Mouse (Mus musculus) duodenum, adult 2 months (tissue): ENCODE data around the gene Marco. TPM values are rescaled to one million over a fixed set of nuclear protein-coding genes. Genes with fewer than 3 reads are reported as not detected.

Experiments
- polyA plus RNA-seq: library from polyadenylated mRNA; depleted of rRNA; stranded (reverse); fragments of >200 nt; gene quantifications from 2 replicates; pipeline ENCODE4 v1.2.3, GENCODE M21; 2012; ENCODE audit warnings: low replicate concordance; rRNA removed

Gene Marco
- 0.05 TPM in 1 of 2 replicates, not detected in the other for polyA plus RNA-seq

DNA sequence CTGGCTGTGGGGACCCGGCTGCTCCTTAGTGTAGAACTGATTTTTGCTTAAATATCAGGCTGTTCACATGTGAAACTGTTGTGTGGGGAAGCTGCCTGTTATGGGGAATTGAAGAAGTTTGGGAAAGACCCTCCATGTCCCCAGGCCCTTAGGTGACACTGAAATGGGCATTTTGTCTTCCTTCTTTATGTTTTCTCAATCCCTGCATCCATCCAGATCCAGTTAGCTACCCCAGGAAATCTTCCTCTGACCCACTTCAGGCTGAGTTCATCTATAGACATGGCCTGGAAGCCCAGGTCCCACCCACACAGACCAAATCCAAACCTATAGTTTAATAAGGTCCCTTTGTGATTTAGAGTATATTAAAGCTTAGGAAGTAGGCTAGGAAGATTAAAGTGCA, at the start of gene Marco:
TSS of gene Marco (minus strand) at position 101 of the 400 bp plus-strand sequence.

Other genes starting within 250 kb of the Marco start
- 10.0 and 11.6 TPM in 2 replicates for gene Steap3, start 232.3 kb downstream of the Marco start, polyA plus RNA-seq
- gene C1ql2, start 164.4 kb downstream of the Marco start, polyA plus RNA-seq: 0.06 TPM in 1 of 2 replicates, not detected in the other
- gene En1, start 97.4 kb upstream of the Marco start, polyA plus RNA-seq: not detected in 2 replicates